Mouse (Mus musculus) lung, embryonic 15.5 days (tissue): Measurements from ENCODE around the gene Gbp5. TPM values are rescaled to one million over a fixed set of nuclear protein-coding genes. Genes with fewer than 3 reads are reported as not detected.

ENCODE experiments used
- polyA plus RNA-seq: library from polyadenylated mRNA; unstranded; fragments of >200 nt; fragmentation: Nextera tagmentation; extraction: Ambion mirVana; gene quantifications from 2 replicates; pipeline ENCODE4 v1.2.1, GENCODE M21; 2015

The Gbp5 gene
- polyA plus RNA-seq, 1 experiment from 2014 or later: 0.22 TPM

Other genes with a start within 250 kb of the Gbp5 start
- gene Pdlim5, start 98.3 kb upstream of the Gbp5 start, polyA plus RNA-seq: 24.2 and 26.3 TPM in 2 replicates
- gene Gbp7, start 36.4 kb downstream of the Gbp5 start, polyA plus RNA-seq: 5.1 and 6.8 TPM in 2 replicates
- 2.1 and 2.5 TPM in 2 replicates for gene Gbp3, start 66.0 kb downstream of the Gbp5 start, polyA plus RNA-seq
- not detected in 2 replicates for gene Gbp2b, start 100.9 kb downstream of the Gbp5 start, polyA plus RNA-seq
- gene Gbp2, start 126.6 kb downstream of the Gbp5 start, polyA plus RNA-seq: 2.4 and 3.5 TPM in 2 replicates
- gene Kyat3, start 207.1 kb downstream of the Gbp5 start, polyA plus RNA-seq: 15.6 and 16.1 TPM in 2 replicates